Mouse (Mus musculus) layer of hippocampus, adult 2 months (tissue): ENCODE results near the gene Ccdc30. TPM values are rescaled to one million over a fixed set of nuclear protein-coding genes. Genes with fewer than 3 reads are reported as not detected.

ENCODE experiments used
- DNase-seq, 2 experiments: peaks; one replicate each; pipeline ENCODE4 v3.0.0; 2022; ENCODE audit warnings: low spot score in 2 of 2
- H3K27ac ChIP-seq: fragments of 200-600 bp; 2 replicates; pipeline ENCODE4 v1.8.1; 2022
- H3K4me3 ChIP-seq: fragments of 200-600 bp; 2 replicates; pipeline ENCODE4 v1.8.1; 2022; ENCODE audit warnings: mild to moderate bottlenecking
- CTCF ChIP-seq: fragments of 200-600 bp; conservative IDR thresholded peaks from 2 replicates; pipeline ENCODE4 v1.8.1; 2022; ENCODE audit warnings: antibody characterized with exemption, mild to moderate bottlenecking, moderate library complexity
- long read RNA-seq, 2 experiments: library from polyadenylated mRNA; stranded (forward); transcript quantifications; one replicate each; pipeline ENCODE4 v2.0.0; 2021; ENCODE audit warnings: borderline mapping rate in 2 of 2
- total RNA-seq, 2 experiments: library from RNA; stranded (reverse); gene quantifications; 2 replicates each; pipeline ENCODE4 v1.2.3; 2021

Gene Ccdc30
- total RNA-seq = 10 to 100 TPM; 24.8 to 25.8 TPM
- long read RNA-seq, experiment 1, transcript Ccdc30-202 (15 exons, 2,534 nt) = major isoform, 5 of 25 reads
- long read RNA-seq, experiment 1, partial matches to known transcripts = 3 of 25 reads
- long read RNA-seq, experiment 1, other reads (novel, unspliced or antisense) = 16 of 25 reads
- long read RNA-seq, experiment 2, transcript Ccdc30-202 (15 exons, 2,534 nt) = major isoform, 9 of 36 reads
- long read RNA-seq, experiment 2, partial matches to known transcripts = 4 of 36 reads
- long read RNA-seq, experiment 2, other reads (novel, unspliced or antisense) = 22 of 36 reads

DNA sequence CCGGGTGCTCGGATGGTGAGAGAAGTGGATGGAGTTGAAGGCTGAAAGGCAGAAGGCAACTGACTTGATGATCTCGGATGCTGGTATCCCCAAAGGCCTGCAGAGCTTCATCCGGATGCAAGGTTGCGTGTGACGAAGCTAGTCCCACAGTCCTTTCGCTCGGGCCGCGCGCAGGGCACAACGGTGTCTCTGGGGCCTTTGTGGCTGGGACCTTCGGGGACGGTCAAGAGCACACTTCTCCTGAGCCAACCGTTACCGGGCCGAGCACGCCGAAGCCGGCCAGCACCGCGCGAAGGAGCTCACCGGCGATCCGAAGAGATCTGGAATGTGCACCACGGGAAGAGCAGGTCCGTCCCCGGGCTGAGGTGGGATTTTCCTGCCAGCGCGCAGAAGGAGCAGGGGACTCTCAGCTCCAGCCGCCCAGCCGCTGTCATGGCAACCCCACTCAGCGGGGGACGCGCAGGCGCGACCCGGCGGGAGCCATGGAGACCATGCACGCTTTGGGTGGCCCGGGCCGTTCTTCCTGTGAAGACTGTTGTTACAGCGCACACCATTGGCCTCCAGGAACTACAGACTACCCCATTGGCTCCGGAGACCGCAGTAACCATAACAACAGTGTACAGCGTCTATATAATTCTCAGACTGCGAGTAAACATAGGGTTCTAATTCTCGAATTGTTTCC, at the start of gene Ccdc30:
TSS of gene Ccdc30 (minus strand) at position 450 of the 682 bp plus-strand sequence.
- peak within 1 kb of the TSS; percentile 91 for H3K4me3 ChIP-seq
- TF ChIP-seq CTCF = no peak
- DNase-seq = peak; percentile 95 to 96
- H3K27ac ChIP-seq = peak within 1 kb of the TSS; percentile 81

DNA sequence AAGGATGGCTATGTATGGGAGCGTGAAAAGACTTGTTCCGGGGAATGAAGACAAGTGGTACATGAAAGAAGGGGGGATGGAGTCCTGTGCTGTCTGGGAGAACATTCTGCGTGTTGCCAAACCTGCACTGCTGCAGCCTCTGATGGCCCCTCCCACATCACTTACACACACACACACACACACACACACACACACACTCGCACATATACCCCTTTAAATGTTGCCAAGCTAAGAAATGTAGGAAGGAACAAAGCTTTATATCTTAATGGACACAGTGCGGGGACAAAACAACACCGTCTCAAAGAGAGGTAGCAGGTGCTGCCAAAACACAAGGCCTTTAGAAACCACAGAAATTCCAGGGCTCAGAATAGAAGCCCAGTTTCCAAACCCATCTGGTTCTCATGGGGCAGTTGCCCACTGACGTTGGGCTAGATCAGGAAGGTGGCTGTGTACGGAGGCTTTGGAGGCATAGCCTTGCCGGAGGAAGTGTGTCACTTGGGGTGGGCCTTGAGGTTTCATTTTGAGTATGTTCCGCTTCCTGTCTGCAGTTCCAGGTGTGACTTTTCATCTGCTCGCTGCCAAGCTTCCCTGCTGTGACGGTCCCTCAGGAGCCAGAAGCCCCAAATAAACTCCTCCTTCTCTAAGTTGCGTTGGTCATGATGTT, 48.6 kb upstream of the Ccdc30 start:
- Histone ChIP-seq H3K4me3 (no peak overlapping the region), H3K27ac (no peak overlapping the region)
- TF ChIP-seq CTCF = no peak
- no peak for DNase-seq

DNA sequence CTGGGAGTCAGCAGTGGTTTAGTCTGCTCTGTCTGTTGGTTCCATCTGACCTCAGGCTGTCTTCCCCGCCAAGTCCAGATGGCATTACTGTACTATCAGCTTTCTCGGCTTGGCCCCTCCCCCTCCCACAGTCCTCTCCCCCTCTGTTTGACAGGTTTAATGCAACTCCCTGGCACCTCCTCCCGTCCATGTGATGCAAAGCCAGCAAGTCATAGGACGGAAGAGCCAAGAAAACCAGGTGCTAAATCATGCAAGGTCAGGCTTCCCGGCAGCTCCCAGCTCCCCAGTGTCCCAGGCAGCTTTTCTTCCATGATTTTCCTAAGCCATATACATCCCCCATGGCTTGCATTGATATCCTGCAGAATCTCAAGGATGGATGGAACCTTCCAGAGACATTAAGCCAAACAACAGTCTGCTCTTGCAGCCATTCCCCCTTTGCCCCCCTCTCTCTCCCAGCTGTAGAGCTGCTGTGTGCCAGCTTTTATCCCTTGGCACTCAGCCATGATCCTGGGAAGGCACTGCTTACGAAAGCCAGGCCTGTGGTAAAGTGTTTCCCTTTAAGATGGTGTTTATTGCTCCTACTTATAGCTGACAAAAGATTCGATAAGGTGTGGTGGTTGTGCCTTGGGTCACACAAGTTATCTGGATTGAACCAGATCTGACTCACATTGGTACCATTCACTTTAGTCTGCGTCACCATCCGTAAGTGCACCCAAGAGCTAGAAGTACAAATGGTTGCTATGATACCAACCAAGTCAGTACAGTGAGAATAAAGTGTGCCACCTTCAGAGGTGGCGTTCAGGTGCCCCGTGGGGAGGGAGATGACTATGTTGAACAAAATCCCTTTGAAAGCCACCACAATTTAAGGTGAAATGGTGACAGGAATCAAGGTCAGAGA, 47.8 kb upstream of the Ccdc30 start:
- Histone ChIP-seq H3K4me3 (no peak overlapping the region), H3K27ac (no peak overlapping the region)
- no peak for TF ChIP-seq CTCF
- peak; percentile 15 to 34 for DNase-seq

GRCm38 (mm10) chr4:119462457-119462856, 47.1 kb upstream of the Ccdc30 start:
- no peak overlapping the region for H3K27ac ChIP-seq
- TF ChIP-seq CTCF = no peak
- no peak for DNase-seq
- H3K4me3 ChIP-seq = no peak overlapping the region

DNA sequence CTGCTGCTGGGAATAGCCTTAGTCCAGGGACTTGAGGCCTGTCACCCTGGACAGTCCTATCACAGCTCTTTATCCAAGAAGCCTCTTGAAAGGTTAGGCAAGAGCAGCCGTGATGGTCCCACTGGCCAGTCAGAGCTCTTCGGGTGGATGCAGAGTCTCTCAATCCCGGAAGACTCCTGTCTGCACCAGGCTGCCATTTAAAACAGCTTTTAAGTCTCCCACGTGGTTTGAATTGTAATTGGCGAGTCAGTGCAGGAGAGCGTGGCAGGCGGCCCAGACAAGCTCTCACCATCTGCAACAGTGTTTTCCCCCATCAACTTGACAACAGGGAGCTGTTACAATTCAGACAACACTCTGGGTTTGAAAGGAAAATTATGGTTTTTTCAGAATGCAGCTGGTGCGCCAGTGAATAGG, 45.4 kb upstream of the Ccdc30 start:
- peak; percentile 86 to 95 for DNase-seq

GRCm38 (mm10) chr4:119460296-119460695, 45.0 kb upstream of the Ccdc30 start:
- peak in 1 of 2 experiments; percentile 33 for DNase-seq
- Histone ChIP-seq H3K4me3 (peak overlapping the region; percentile 19; the same call in 1 of the 2 replicates), H3K27ac (peak overlapping the region; percentile 81)
- peak; percentile 75 for TF ChIP-seq CTCF

More for the DNA sequence above, 45.4 kb upstream of the Ccdc30 start:
- peak overlapping the region; percentile 81 for H3K27ac ChIP-seq
- peak overlapping the region; percentile 40 for H3K4me3 ChIP-seq
- no peak for TF ChIP-seq CTCF

DNA sequence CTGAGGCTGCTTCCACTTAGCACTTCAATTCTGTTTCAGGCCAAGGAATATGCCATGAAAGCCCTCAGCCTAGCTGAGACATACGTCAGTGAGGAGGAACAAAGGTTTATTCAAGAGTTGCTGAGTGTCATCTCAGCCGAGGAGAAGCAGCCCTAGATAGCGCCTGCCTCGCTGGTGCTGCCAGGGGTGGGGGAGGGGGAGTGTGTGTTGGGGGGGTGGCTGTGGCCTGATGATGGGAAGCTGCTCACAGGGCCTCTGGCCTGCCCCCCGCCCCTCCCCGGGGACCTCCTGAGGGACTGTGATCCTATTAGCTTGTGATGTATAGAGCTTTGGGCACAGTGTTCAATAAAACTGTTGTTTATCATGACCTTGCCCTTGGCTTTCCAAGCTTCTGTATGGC, 38.2 kb upstream of the Ccdc30 start:
- no peak overlapping the region for H3K4me3 ChIP-seq
- no peak overlapping the region for H3K27ac ChIP-seq
- no peak for TF ChIP-seq CTCF
- DNase-seq = no peak

DNA sequence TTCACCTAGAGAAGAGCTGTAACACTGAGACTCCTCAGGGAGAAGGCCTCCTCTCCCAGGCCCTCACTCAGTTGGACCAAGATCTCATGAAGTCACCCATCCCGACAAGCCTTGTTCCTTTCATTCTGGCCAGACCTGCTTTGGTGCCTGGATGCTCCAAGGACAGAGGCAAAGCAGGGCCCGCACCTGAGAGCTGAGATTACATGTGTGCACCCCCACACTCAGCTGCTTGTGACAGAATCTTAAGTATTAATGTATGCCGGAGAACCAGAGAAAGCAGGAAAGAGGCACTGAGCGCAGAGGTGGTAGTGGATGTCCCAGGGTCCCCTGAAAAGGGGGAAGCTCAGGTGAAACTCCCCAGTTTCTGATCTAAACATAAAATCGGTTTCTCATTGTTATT, 37.8 kb upstream of the Ccdc30 start:
- Histone ChIP-seq H3K4me3 (no peak overlapping the region), H3K27ac (no peak overlapping the region)
- no peak for DNase-seq
- TF ChIP-seq CTCF = no peak

GRCm38 (mm10) chr4:119450436-119450835, 35.1 kb upstream of the Ccdc30 start:
- Histone ChIP-seq H3K4me3 (no peak overlapping the region), H3K27ac (no peak overlapping the region)
- TF ChIP-seq CTCF = no peak
- no peak for DNase-seq

DNA sequence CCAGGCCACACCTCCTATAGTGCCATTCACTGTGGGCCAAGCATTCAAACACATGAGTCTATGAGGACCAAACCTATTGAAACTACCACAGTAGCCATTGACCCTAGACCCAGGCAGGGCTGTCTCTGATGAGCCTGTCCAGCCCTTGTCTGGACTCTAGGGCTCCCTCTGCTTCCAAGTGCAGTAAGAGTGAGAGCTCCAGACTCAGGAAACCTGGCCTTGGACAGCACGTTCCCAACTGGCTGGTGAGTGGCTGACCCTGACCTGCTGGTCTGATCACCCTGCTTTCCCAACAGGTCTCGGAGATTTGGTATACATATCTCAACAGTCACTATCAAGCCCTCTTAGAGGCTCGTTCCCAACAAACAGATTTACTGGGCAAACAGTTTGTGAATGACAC, 32.5 kb upstream of the Ccdc30 start:
- no peak overlapping the region for H3K4me3 ChIP-seq
- no peak overlapping the region for H3K27ac ChIP-seq
- no peak for DNase-seq
- no peak for TF ChIP-seq CTCF

DNA sequence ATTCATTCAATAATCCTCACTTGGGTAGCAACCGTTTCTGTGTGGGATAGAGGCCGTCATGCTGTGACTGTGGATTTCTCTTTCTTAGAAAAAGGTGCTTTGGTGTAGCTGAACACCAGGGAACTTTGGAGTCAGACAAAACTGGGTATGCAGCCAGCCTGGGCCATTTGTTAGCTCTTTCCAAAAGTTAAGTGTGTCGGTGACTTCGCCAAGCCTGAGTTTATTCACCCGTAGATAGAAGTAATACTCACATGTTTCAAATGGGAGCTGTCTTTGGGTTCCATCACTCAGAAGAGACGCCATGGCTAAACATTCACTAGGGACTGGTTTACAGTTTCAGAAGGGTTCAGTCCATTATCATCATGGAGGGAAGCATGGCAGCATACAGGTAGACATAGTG, 31.9 kb upstream of the Ccdc30 start:
- no peak overlapping the region for H3K4me3 ChIP-seq
- H3K27ac ChIP-seq = no peak overlapping the region
- DNase-seq = no peak
- TF ChIP-seq CTCF = no peak

DNA sequence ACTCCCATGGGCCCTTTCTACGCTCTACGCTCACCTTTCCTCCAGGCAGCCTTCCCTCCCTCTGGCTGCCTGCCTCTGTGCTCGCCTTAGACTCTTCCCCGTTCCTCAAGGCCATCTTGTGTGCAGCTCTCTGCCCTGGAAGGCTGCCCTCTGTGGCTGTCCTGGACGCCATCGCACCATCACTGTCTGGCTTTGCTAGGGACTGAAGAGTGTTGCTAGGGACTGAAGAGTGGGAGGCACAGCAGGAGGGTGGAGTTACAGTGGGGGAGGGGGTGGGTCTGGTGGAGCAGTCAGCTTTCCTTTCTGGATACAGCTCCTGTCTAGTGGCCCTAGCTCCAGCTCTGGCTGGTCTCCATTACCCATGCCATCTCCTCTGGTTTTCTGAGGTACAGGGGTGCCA, 27.2 kb upstream of the Ccdc30 start:
- no peak for DNase-seq
- H3K4me3 ChIP-seq = no peak overlapping the region

More for the DNA sequence above, 27.2 kb upstream of the Ccdc30 start:
- no peak overlapping the region for H3K27ac ChIP-seq
- TF ChIP-seq CTCF = no peak
